Mouse (Mus musculus) E14TG2a.4 (cell line): ENCODE results near the gene Cox6b1.

Experiments
- H3K27me3 ChIP-seq: 2 replicates; pipeline ENCODE4 v1.6.1; 2014; ENCODE audit warnings: low read length, control low read depth; ENCODE audit not compliant: insufficient read depth
- H3K36me3 ChIP-seq: 2 replicates; pipeline ENCODE4 v1.6.1; 2014; ENCODE audit warnings: low read length, control low read depth; ENCODE audit not compliant: insufficient read depth
- H3K4me1 ChIP-seq: replicated peaks from 2 replicates; pipeline ENCODE4 v1.6.1; 2014; ENCODE audit warnings: low read depth, low read length, control low read depth
- H3K4me3 ChIP-seq: replicated peaks from 2 replicates; pipeline ENCODE4 v1.5.1; 2014; ENCODE audit warnings: mild to moderate bottlenecking, low read length
- H3K9me3 ChIP-seq: 2 replicates; pipeline ENCODE4 v1.6.1; 2014; ENCODE audit warnings: low read length, control low read depth
- CTCF ChIP-seq: conservative IDR thresholded peaks from 2 replicates; pipeline ENCODE4 v1.5.1; 2014; ENCODE audit warnings: low read length
- NANOG ChIP-seq: IDR thresholded peaks from 2 replicates; pipeline ENCODE4 v1.6.1; 2014; ENCODE audit warnings: borderline replicate concordance, low read length, mixed read lengths
- POU5F1 ChIP-seq: IDR thresholded peaks from 2 replicates; pipeline ENCODE4 v1.6.1; 2014; ENCODE audit warnings: low read length, borderline replicate concordance

The Cox6b1 gene

GRCm38 (mm10) chr7:30613529-30614112 lies 12.3 kb downstream of the Cox6b1 start:
- Histone ChIP-seq H3K36me3 (peaks cover 29% of the 10 kb centered on the region), H3K27me3 (peaks cover 5% of the 10 kb centered on the region; the same call in 1 of the 2 replicates), H3K4me1 (peaks cover 68% of the 10 kb centered on the region), H3K4me3 (no peak overlapping the region), H3K9me3 (0 out of 2 replicates have a peak, but pooled peaks cover 4% of the 10 kb centered on the region)
- TF ChIP-seq POU5F1 (no peak), CTCF (peak; percentile 59)

GRCm38 (mm10) chr7:30612654-30613402 lies 13.1 kb downstream of the Cox6b1 start, which contains the start of gene Upk1a:
Upk1a (minus strand) TSS chr7:30612847.
- H3K4me3 ChIP-seq, result no peak within 1 kb of the TSS
- 0 out of 2 replicates have a peak, but pooled peaks cover 4% of the 10 kb centered on the region for H3K9me3 ChIP-seq
- TF ChIP-seq NANOG (no peak), POU5F1 (no peak), CTCF (no peak)

GRCm38 (mm10) chr7:30610043-30610442 lies 15.9 kb downstream of the Cox6b1 start:
- no peaks in the 10 kb centered on the region; the same call in 1 of the 2 replicates for H3K36me3 ChIP-seq

More at GRCm38 (mm10) chr7:30612654-30613402, 13.1 kb downstream of the Cox6b1 start, which contains the start of gene Upk1a:
- peaks cover 70% of the 10 kb centered on the region for H3K4me1 ChIP-seq
- H3K27me3 ChIP-seq, result peaks cover 5% of the 10 kb centered on the region; the same call in 1 of the 2 replicates
- H3K36me3 ChIP-seq, result peaks cover 21% of the 10 kb centered on the region

DNA sequence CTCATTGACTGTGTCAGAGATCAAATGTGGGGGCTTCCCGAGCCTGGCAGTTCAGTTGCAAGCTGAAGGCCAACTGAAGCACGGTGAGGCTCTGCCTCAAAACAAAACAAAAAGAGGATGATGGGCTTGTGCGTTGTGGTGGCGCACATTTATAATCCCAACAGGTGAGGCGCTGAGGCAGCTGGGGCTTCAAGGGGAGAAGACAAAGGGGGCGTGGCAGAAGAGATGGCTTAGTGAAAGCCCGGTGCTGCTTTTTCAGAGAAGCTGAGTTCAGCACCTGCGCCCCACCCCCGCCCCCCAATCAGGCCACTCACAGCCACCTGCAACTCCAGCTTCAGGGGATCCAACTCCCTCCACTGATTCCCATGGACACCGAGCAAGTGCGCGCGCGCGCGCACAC lies 17.5 kb downstream of the Cox6b1 start:
- Histone ChIP-seq H3K9me3 (no peaks in the 10 kb centered on the region), H3K4me3 (peak overlapping the region; percentile 61), H3K4me1 (peaks cover 89% of the 10 kb centered on the region), H3K27me3 (peaks cover 5% of the 10 kb centered on the region; the same call in 1 of the 2 replicates), H3K36me3 (no peaks in the 10 kb centered on the region; the same call in 1 of the 2 replicates)
- TF ChIP-seq POU5F1, result no peak
- no peak for TF ChIP-seq CTCF
- TF ChIP-seq NANOG, result no peak

More at GRCm38 (mm10) chr7:30610043-30610442, 15.9 kb downstream of the Cox6b1 start:
- H3K27me3 ChIP-seq, result peaks cover 5% of the 10 kb centered on the region; the same call in 1 of the 2 replicates
- H3K4me1 ChIP-seq, result peaks cover 73% of the 10 kb centered on the region
- TF ChIP-seq CTCF, result peak; percentile 10; the same call in 1 of the 2 replicates
- no peak for TF ChIP-seq NANOG
- 0 out of 2 replicates have a peak, but pooled peaks cover 2% of the 10 kb centered on the region for H3K9me3 ChIP-seq
- H3K4me3 ChIP-seq, result peak overlapping the region; percentile 57

- peaks cover 89% of the 10 kb centered on the region for H3K4me1 ChIP-seq
- H3K4me3 ChIP-seq, result peak overlapping the region; percentile 61
- peak; percentile 74 for TF ChIP-seq CTCF
- TF ChIP-seq NANOG, result peak; percentile 17; the same call in 1 of the 2 replicates
- TF ChIP-seq POU5F1, result no peak
- no peaks in the 10 kb centered on the region; the same call in 1 of the 2 replicates for H3K36me3 ChIP-seq
- peaks cover 5% of the 10 kb centered on the region; the same call in 1 of the 2 replicates for H3K27me3 ChIP-seq
- H3K9me3 ChIP-seq, result no peaks in the 10 kb centered on the region
Observed at GRCm38 (mm10) chr7:30607706-30608309, 18.1 kb downstream of the Cox6b1 start.

- Histone ChIP-seq H3K9me3 (no peaks in the 10 kb centered on the region), H3K36me3 (no peaks in the 10 kb centered on the region; the same call in 1 of the 2 replicates), H3K4me3 (0 out of 2 replicates have a peak overlapping the region, but pooled peaks have one; percentile 26), H3K4me1 (peaks cover 98% of the 10 kb centered on the region), H3K27me3 (no peaks in the 10 kb centered on the region)
- no peak for TF ChIP-seq NANOG
- TF ChIP-seq POU5F1, result no peak
- no peak for TF ChIP-seq CTCF
Observed at GRCm38 (mm10) chr7:30604944-30605343, 21.0 kb downstream of the Cox6b1 start.

- Histone ChIP-seq H3K4me1 (peaks cover 98% of the 10 kb centered on the region), H3K36me3 (no peaks in the 10 kb centered on the region; the same call in 1 of the 2 replicates), H3K27me3 (no peaks in the 10 kb centered on the region), H3K9me3 (no peaks in the 10 kb centered on the region), H3K4me3 (0 out of 2 replicates have a peak overlapping the region, but pooled peaks have one; percentile 26)
- TF ChIP-seq CTCF (no peak), NANOG (no peak), POU5F1 (no peak)
Observed at GRCm38 (mm10) chr7:30604424-30604823, 21.5 kb downstream of the Cox6b1 start.

GRCm38 (mm10) chr7:30602583-30602982 lies 23.4 kb downstream of the Cox6b1 start:
- peak overlapping the region; percentile 46 for H3K4me3 ChIP-seq
- peaks cover 6% of the 10 kb centered on the region for H3K27me3 ChIP-seq
- TF ChIP-seq CTCF (no peak), POU5F1 (no peak), NANOG (no peak)
- H3K9me3 ChIP-seq, result no peaks in the 10 kb centered on the region
- no peaks in the 10 kb centered on the region; the same call in 1 of the 2 replicates for H3K36me3 ChIP-seq
- peaks cover 97% of the 10 kb centered on the region for H3K4me1 ChIP-seq
